Mouse (Mus musculus): ENCODE measurements around the gene Ndufc1.
"Not testable (repeated sequence)": the region's sequence is repeated elsewhere in the genome, so short reads cannot be mapped to it uniquely, and the experiment has no call there.

DNA sequence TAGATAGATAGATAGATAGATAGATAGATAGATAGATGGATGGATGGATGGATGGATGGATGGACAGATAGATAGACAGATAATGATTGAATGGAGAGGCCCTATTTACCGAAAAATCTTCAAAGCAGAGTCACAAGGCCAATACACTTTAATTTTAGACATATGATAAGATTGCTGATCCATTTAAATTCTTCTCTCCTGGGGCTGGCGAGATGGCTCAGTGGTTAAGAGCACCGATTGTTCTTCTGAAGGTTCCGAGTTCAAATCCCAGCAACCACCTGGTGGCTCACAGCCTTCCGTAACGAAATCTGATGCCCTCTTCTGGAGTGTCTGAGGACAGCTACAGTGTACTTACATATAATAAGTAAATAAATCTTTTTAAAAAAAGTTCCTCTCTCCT is 53.8 kb downstream of the Ndufc1 start:
- not testable (repeated sequence) for TF ChIP-seq GATA1 (IDR thresholded peaks at IDR 0.05; ENCODE audit: borderline replicate concordance, low read length); FLI1 (IDR thresholded peaks at IDR 0.05; ENCODE audit: low read length)

All from megakaryocyte, embryonic 14.5 days (primary cell).